Mouse (Mus musculus) urinary bladder, postnatal 36 days (tissue): ENCODE data around the gene Prlh.

Experiments
- DNase-seq, 2 experiments: peaks; one replicate each; pipeline ENCODE4 v3.0.0; 2022; ENCODE audit warnings: low spot score in 2 of 2, mixed read lengths in 1 of 2

The Prlh gene

GRCm38 (mm10) chr1:90953688-90954087, 780 bp downstream of the Prlh start:
- no peak for DNase-seq

- peak; percentile 42 to 48 for DNase-seq
Observed at GRCm38 (mm10) chr1:90956245-90957096, 3.6 kb downstream of the Prlh start.

DNA sequence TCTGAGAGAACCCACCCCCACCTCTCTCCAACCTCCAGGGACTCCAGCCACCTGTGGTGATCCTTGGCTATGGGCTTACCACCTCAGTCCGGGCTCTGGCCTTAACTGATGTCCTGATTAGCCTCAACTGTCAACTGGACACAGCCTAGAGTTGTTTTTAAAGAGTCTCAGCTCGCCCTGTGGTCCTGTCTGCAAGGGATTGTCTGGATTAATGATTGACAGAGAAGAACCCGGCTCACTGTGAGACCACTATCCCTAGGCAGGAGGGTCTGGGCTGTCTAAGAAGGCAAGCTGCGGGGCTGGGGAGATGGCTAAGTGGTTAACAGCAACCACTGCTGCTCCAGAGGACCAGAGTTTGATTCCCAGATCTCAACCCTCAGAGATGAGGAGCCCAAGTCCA, 9.6 kb downstream of the Prlh start:
- DNase-seq, result no peak

DNA sequence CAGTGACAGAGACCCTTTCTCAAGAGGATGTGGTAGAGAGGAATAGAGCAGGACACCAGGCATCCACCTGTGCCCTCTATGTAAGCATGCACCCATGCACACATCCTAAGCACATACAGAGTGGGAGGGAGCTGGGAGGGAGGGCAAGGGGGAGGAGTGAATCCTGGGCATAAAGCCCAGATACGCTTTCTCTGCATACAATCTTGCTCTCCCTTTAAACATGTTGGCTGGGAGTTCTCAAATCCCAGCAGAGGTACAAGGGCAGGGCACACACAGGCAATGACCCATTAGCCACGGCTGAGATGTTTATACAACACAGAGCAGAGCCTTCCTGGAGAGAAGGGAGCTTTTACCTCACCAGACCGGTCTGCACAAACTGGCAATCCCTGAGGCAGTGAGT, 10.1 kb downstream of the Prlh start:
- DNase-seq, result no peak

GRCm38 (mm10) chr1:90967583-90967982, 14.7 kb downstream of the Prlh start:
- DNase-seq, result no peak

- DNase-seq, result no peak
Observed at GRCm38 (mm10) chr1:90968649-90969048, 15.7 kb downstream of the Prlh start.

GRCm38 (mm10) chr1:90969347-90969784, 16.5 kb downstream of the Prlh start, which contains the start of gene Rab17:
TSS of gene Rab17 (minus strand) at chr1:90969661.
- DNase-seq, result peak; percentile 60 to 64

DNA sequence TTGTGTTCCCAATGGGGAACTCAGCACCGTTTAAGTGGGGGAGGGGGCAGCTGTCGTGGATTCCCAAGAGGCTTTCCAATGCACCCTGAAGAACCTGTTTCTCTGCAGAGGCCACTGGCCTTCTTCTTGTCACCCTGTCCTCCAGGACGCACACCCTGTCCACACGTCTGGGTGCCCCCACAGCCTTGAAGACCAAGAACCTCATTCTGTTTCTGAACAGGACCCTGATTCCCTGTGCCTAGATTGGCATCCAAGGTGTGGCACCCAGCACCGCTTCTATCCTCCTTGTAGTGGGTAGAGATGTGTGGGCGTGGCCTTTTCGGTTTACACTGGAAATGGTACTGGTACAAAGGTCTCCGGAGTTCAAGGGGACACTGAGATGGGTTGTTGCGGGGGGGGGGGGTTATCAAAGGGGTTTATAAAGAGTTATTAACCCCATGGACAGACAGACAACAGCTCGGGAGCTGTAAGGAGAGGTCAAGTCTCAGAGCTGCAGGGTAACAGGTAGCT, 17.0 kb downstream of the Prlh start:
- no peak for DNase-seq

DNA sequence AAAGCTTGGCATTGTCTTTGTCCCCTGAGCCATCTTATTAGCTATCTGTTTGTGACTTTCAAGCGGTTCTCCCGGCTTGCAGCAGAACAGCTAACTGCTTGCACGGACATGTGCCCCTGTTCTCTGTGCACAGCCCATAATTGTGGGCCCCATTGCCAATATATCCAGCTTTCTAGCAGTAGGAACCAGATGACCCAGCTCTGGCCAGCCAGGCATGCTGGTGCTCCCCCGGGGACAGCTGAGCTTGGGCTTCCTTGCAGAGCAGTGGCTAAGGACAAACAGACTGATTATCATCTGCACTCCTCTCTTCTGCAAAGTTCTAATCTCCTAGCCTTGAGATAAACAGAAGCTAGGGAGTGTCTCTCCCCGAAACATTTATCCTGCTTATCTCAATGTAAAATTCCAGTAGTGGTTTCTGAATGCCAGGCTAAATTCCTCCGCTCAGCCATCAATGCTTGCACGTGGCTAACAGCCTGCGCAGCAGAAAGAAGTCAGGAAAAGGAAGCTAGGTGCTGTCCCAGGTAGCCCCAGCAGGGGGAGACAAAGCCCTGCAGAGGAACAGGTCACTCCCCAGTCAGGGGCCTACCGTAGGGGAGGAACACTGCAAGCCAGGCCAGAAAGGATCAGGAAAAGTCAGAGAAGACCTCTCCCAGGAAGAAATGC, 20.1 kb downstream of the Prlh start:
- peak; percentile 93 for DNase-seq

DNA sequence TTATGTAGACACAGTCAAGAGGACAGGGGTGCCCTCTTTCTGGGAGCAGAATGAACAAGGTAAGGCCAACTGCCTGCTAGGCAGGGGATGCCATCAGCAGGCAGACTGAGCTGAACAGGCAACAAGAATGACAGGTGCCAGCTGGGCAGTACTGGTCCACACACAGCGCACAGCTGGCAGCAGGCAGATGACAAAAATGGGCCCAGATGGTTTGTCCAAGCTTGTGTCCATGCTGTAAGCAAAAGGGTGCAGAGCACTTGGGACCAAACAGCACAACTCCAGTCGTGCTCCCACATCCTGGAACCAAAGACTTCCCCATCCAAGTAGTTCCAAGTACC, 20.6 kb downstream of the Prlh start:
- no peak for DNase-seq

GRCm38 (mm10) chr1:90974906-90975649, 22.2 kb downstream of the Prlh start:
- peak; percentile 35 to 64 for DNase-seq

GRCm38 (mm10) chr1:90975960-90976359, 23.1 kb downstream of the Prlh start:
- no peak for DNase-seq

DNA sequence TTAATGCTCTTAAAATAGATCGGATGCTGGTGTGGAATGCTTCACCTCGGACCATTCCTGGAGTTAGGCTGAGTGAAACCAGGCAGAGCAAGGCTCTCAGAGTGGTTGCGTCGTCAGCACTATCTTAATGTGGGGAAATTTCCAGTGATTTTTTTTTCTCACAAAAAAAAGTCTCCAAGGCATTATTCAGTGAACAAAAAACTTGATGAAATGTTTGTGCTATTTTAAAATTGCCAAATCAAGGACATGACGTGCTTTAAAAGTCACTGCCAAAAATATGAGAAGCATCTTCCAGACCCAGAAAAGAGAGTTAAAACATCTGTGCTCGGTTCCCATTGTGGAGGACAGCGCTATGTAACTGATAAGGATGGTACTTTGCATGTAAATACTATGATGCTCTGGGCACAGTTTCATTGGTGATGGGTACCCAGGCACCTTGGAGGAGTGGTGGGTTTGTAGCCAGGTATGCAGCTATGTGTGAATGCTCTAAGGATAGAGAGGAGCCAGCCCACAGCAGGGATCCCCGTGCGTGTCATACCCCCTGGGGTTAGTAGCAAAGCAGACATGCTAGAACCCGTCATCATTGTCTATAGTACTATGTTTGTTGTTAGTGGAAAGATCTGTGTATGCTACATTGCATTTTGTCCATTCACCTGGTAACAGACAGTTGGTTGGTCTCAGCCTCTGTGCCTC, 27.9 kb downstream of the Prlh start:
- no peak for DNase-seq

- no peak for DNase-seq
Observed at GRCm38 (mm10) chr1:90981346-90981745, 28.4 kb downstream of the Prlh start.

DNA sequence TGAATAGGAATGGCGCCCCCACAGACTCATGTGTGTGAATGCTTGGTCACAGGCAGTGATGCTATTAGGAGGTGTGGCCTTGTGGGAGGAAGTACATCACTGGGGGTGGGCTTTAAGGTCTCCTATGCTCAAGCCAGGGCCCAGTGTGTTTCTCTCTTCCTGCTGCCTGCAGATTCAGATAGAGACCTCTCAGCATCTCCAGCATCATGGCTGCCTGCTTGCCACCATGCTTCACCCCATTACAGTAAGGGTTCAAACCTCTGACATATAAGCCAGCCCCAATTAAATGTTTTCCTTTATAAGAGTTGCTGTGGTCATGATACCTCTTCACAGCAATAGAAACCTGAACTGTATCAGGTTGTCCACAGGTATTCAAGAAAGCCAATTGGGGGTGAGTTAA, 43.0 kb downstream of the Prlh start:
- DNase-seq, result no peak

DNA sequence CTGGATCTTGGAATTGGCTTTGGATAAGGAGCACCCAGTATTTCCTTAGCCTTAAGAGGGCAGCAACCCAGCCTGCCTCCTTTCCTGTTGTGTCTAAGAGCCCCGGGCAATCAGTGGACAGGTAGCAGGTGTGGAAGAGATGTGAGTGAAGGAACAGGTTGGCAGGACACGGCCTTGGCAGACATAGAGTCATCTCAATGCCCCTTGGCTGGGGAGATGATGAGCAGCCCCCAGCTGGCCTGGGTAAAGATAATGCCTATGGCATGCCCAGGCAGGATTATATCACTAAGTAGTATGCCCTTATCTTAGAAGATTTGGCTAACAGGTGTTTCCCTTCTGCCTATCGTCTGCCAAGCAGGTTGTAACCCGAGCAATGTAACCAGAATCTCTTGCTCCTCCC, 44.2 kb downstream of the Prlh start:
- DNase-seq, result no peak

DNA sequence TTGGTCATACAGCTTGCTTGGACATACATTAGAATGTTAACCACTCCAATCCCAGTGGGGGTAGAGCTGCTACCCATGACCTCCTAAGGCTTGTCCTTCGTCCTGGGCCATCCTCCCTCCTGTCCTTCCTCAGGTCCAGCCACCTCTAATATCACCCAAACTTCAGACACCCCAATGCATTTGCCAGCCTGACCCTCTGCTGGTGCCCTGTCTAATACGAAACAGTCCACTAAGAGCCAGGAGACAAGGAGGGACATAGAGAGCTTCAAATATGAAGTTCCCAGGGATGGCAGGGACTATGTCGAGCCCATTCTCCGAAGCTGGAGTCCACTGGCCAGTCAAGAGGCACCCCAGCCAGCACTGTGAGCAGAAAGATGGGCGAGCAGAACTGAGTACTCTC, 44.7 kb downstream of the Prlh start:
- DNase-seq, result no peak

DNA sequence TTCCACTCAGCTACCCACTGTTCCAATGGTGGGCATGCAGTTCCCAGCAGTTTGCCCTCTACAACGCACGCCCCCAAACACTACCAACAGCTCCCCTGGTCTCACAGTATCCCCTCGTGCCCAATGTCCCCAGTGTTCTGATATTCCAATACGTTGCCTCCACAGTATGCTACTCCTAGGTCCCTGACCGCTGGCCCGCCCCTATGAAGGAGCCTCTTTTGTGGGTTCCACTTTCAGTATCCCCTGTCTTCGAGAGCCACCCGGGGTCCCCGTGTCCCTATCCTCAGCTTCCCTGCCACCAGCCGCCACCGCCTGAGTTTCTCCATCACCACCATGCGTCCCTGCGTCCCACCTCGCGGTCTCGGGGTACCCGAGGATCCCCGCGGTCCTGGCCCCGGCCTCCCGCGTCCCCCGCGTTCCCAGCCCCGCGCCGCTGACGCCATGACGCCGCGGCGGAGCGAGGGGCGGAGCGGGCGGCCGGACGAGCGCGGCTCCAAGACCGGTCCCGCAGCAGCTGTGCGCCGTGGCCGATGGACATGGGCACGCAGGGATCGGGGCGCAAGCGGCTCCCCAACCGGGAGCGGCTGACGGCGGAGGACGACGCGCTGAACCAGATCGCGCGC, 45.5 kb downstream of the Prlh start, which contains the start of gene Lrrfip1:
TSS of gene Lrrfip1 (plus strand) at position 470 of the 623 bp plus-strand sequence.
- peak; percentile 31 to 46 for DNase-seq

- DNase-seq, result peak in 1 of 2 experiments; percentile 32
Observed at GRCm38 (mm10) chr1:90998891-90999611, 46.1 kb downstream of the Prlh start.

- no peak for DNase-seq
Observed at GRCm38 (mm10) chr1:90999911-91000601, 47.1 kb downstream of the Prlh start.
